Mouse (Mus musculus): ENCODE measurements around the gene Eif1b. TPM values are rescaled to one million over a fixed set of nuclear protein-coding genes. Genes with fewer than 3 reads are reported as not detected.
"Not testable (repeated sequence)": the region's sequence is repeated elsewhere in the genome, so short reads cannot be mapped to it uniquely, and the experiment has no call there.

The Eif1b gene
- polyA plus RNA-seq, 1 experiment from 2014 or later: 272 TPM

GRCm38 (mm10) chr9:120530471-120530870, 38.4 kb downstream of the Eif1b start:
- no peak overlapping the region for H3K4me3 ChIP-seq
- no peak for DNase-seq (ENCODE audit: extremely low spot score, low spot score)
- WGBS: 91% methylated on average over 5 of the region's 5 CpGs
- no peaks in the 10 kb centered on the region for H3K27me3 ChIP-seq (ENCODE audit: poor library complexity, severe bottlenecking)
- H3K36me3 ChIP-seq (replicated peaks): no peaks in the 10 kb centered on the region
- H3K9me3 ChIP-seq: peaks cover 16% of the 10 kb centered on the region; the same call in 1 of the 2 replicates
- H3K27ac ChIP-seq: no peak overlapping the region
- peaks cover 9% of the 10 kb centered on the region for H3K4me1 ChIP-seq

- WGBS: 88% methylated on average over 6 of the region's 6 CpGs
- Histone ChIP-seq H3K27ac (no peak overlapping the region), H3K4me1 (peaks cover 5% of the 10 kb centered on the region)
These were observed 40.0 kb downstream of the Eif1b start for GRCm38 (mm10) chr9:120532062-120532461.

DNA sequence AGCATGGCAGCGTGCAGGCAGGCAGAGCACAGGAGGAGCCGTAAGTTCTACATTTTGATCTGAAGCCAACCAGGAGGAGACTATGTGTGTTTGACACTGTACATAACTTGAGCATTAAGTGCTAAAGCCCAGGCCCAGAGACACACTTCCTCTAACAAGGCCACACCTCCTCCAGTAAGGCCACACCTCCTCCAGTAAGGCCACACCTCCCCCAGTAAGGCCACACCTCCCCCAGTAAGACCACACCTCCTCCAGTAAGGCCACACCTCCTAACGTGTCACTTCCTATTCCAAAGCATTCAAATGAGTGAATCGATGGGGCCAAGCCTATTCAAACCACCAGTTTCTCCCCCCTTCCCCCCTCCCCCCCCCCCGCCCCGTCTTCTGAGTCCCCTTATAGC, 40.7 kb downstream of the Eif1b start:
- no peak overlapping the region for H3K27ac ChIP-seq
- H3K4me3 ChIP-seq: no peak overlapping the region
- WGBS: 77% methylated on average over 6 of the region's 6 CpGs
- H3K27me3 ChIP-seq (ENCODE audit: poor library complexity, severe bottlenecking): no peaks in the 10 kb centered on the region
- no peaks in the 10 kb centered on the region for H3K4me1 ChIP-seq
- H3K9me3 ChIP-seq: peaks cover 16% of the 10 kb centered on the region; the same call in 1 of the 2 replicates
- H3K36me3 ChIP-seq (replicated peaks): no peaks in the 10 kb centered on the region
- DNase-seq (ENCODE audit: extremely low spot score, low spot score): no peak

More at GRCm38 (mm10) chr9:120532062-120532461, 40.0 kb downstream of the Eif1b start:
- H3K9me3 ChIP-seq: peaks cover 16% of the 10 kb centered on the region; the same call in 1 of the 2 replicates
- H3K36me3 ChIP-seq (replicated peaks): no peaks in the 10 kb centered on the region
- H3K27me3 ChIP-seq (ENCODE audit: poor library complexity, severe bottlenecking): no peaks in the 10 kb centered on the region
- no peak overlapping the region for H3K4me3 ChIP-seq
- no peak for DNase-seq (ENCODE audit: extremely low spot score, low spot score)

DNA sequence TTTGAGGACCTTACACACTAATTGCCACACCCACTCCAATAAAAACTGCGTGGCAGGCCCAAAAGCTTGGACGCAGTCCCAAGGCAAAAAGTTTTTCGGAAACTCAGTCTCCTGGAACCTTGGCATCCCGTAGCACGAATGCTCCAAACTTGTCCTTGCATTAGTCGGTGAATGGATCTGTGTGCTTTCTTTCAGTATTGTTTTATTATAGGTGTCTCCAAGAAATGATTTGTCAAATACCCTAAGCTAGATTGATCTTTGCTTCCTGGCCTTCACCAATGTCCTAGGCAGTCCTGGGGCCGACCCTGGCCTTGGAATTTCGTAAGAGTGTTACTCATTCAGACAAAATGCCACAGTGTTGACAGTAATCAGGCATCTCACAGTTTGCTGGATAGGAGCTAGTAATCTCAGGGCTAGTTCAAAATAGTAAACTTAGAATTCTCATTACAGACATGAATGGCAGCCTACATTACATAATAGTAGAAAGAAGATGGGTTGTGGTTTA, 41.5 kb downstream of the Eif1b start:
- not testable (repeated sequence) for H3K36me3 ChIP-seq (replicated peaks); H3K4me3 ChIP-seq; H3K27ac ChIP-seq; DNase-seq (ENCODE audit: extremely low spot score, low spot score); H3K4me1 ChIP-seq; H3K27me3 ChIP-seq (ENCODE audit: poor library complexity, severe bottlenecking)
- WGBS: 92% methylated on average over 8 of the region's 8 CpGs
- H3K9me3 ChIP-seq: peaks cover 16% of the 10 kb centered on the region; the same call in 1 of the 2 replicates

DNA sequence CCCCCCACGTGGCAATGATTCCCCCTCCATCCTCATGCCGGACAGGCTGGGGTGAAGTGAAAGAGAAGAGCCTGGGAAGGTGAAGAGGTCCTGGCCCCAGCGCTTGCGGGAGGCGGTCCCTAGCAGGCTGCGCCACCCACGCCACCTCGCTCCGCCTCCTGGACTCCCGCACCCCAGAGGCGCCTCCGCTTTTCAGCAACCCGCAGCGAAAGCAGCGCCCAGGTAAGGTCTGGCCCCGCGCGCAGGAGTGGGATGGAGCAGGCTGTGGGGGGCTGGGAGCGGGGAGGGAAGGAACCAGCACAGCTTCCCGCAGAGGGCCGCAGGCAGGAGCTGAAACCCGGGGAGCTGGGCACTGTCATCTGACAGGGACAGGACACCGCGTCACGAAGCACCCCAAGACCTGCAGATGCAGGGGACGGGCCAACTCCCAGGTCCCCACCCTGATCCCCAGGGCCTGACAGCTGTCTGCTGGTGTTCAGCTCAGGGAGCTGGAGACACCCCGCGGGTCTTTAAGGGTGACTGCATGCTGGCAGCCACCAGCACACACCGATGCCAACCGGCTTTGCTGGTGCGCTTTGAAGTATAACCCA, 47.7 kb downstream of the Eif1b start, which contains the start of gene Entpd3:
Gene Entpd3 (plus strand): TSS at position 157 of the 590 bp plus-strand sequence.
- no peaks in the 10 kb centered on the region for H3K9me3 ChIP-seq
- H3K4me3 ChIP-seq: peak within 1 kb of the TSS; percentile 55
- H3K4me1 ChIP-seq: peaks cover 29% of the 10 kb centered on the region
- WGBS: 2% methylated on average over 31 of the region's 31 CpGs
- peak within 1 kb of the TSS; percentile 64 for H3K27ac ChIP-seq
- no peak for DNase-seq (ENCODE audit: extremely low spot score, low spot score)
- no peaks in the 10 kb centered on the region for H3K36me3 ChIP-seq (replicated peaks)
- H3K27me3 ChIP-seq (ENCODE audit: poor library complexity, severe bottlenecking): peaks cover 47% of the 10 kb centered on the region

- Histone ChIP-seq H3K36me3 (replicated peaks) (no peaks in the 10 kb centered on the region), H3K9me3 (no peaks in the 10 kb centered on the region), H3K27ac (no peak overlapping the region), H3K4me3 (no peak overlapping the region), H3K4me1 (peaks cover 29% of the 10 kb centered on the region), H3K27me3 (ENCODE audit: poor library complexity, severe bottlenecking) (peaks cover 47% of the 10 kb centered on the region)
- WGBS: 49% methylated on average over 2 of the region's 2 CpGs
- no peak for DNase-seq (ENCODE audit: extremely low spot score, low spot score)
These were observed 49.4 kb downstream of the Eif1b start for GRCm38 (mm10) chr9:120541411-120541810.

GRCm38 (mm10) chr9:120542241-120542640, 50.2 kb downstream of the Eif1b start:
- H3K4me3 ChIP-seq: no peak overlapping the region
- H3K9me3 ChIP-seq: no peaks in the 10 kb centered on the region
- H3K27me3 ChIP-seq (ENCODE audit: poor library complexity, severe bottlenecking): peaks cover 47% of the 10 kb centered on the region
- peaks cover 35% of the 10 kb centered on the region for H3K4me1 ChIP-seq
- 0 out of 2 replicates have a peak overlapping the region, but pooled peaks have one; percentile 53 for H3K27ac ChIP-seq
- DNase-seq (ENCODE audit: extremely low spot score, low spot score): no peak
- no peaks in the 10 kb centered on the region for H3K36me3 ChIP-seq (replicated peaks)
- WGBS: 43% methylated on average over 6 of the region's 6 CpGs

Other genes with a start within 250 kb of the Eif1b start
- gene Myrip, start 190.7 kb upstream of the Eif1b start, polyA plus RNA-seq (2016; fragmentation: Nextera tagmentation; extraction: Ambion mirVana): 0.09 and 0.29 TPM in 2 replicates
- gene Entpd3, start 47.6 kb downstream of the Eif1b start, polyA plus RNA-seq (2016; fragmentation: Nextera tagmentation; extraction: Ambion mirVana): 0.16 and 0.33 TPM in 2 replicates
- 785 and 825 TPM in 2 replicates for gene Rpl14, start 79.2 kb downstream of the Eif1b start, polyA plus RNA-seq (2016; fragmentation: Nextera tagmentation; extraction: Ambion mirVana)

All from forebrain, embryonic 10.5 days (tissue).